Mouse (Mus musculus): ENCODE results near the gene Pfdn5. TPM values are rescaled to one million over a fixed set of nuclear protein-coding genes. Genes with fewer than 3 reads are reported as not detected.

Gene Pfdn5
- polyA plus RNA-seq, 1 experiment from 2014 or later, result 368 TPM

GRCm38 (mm10) chr15:102364678-102365077 is 38.8 kb downstream of the Pfdn5 start:
- DNase-seq (ENCODE audit: low spot score), result no peak
- Histone ChIP-seq H3K36me3 (no peaks in the 10 kb centered on the region), H3K4me3 (no peak overlapping the region), H3K27me3 (ENCODE audit: insufficient read depth, poor library complexity, severe bottlenecking) (peaks cover 79% of the 10 kb centered on the region), H3K4me1 (replicated peaks) (peaks cover 34% of the 10 kb centered on the region), H3K27ac (no peak overlapping the region), H3K9me3 (no peaks in the 10 kb centered on the region)
- 100% methylated on average over 1 of the region's 1 CpGs for WGBS

GRCm38 (mm10) chr15:102366238-102366637 is 40.3 kb downstream of the Pfdn5 start:
- peaks cover 48% of the 10 kb centered on the region for H3K4me1 ChIP-seq (replicated peaks)
- H3K9me3 ChIP-seq, result no peaks in the 10 kb centered on the region
- DNase-seq (ENCODE audit: low spot score), result no peak
- H3K4me3 ChIP-seq, result peak overlapping the region; percentile 45
- 5% methylated on average over 7 of the region's 7 CpGs for WGBS
- H3K27ac ChIP-seq, result peak overlapping the region; percentile 79
- H3K27me3 ChIP-seq (ENCODE audit: insufficient read depth, poor library complexity, severe bottlenecking), result peaks cover 87% of the 10 kb centered on the region
- H3K36me3 ChIP-seq, result no peaks in the 10 kb centered on the region

DNA sequence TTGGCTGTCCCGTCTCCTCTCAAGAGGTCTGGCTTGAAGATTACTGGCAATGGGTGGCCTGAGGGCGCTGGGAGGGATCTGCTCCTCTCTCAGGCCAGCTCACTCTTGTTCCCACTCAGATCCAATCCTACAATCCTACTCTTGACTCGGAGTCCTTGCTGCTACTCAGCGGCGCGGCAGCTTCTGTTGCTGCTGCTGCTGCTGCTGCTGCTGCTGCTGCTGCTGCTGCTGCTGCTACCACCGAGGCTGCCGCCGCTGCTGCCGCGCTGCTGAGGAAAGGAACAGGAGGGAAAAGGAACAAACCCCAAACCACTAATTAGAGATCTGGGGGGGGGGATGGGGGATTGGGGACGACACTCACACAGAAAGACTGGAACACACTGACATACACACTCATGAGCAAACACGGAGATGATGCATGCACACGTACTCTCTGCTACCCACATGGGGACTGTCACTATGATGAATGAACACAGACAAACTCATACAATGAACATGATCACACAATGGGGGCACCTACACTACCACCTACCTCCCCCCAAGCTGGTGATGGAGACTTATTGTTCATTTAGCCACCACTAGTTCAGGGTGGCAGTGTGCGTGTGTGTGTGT is 40.9 kb downstream of the Pfdn5 start, which contains the start of gene Sp7:
TSS of gene Sp7 (minus strand) at position 450 of the 612 bp plus-strand sequence.
- Histone ChIP-seq H3K27me3 (ENCODE audit: insufficient read depth, poor library complexity, severe bottlenecking) (peaks cover 89% of the 10 kb centered on the region), H3K4me1 (replicated peaks) (peaks cover 52% of the 10 kb centered on the region), H3K27ac (peak within 1 kb of the TSS; percentile 79), H3K9me3 (no peaks in the 10 kb centered on the region), H3K36me3 (no peaks in the 10 kb centered on the region), H3K4me3 (peak within 1 kb of the TSS; percentile 45)
- DNase-seq (ENCODE audit: low spot score), result peak; percentile 48
- 6% methylated on average over 15 of the region's 15 CpGs for WGBS

- 8% methylated on average over 13 of the region's 13 CpGs for WGBS
- H3K27me3 ChIP-seq (ENCODE audit: insufficient read depth, poor library complexity, severe bottlenecking), result peaks cover 69% of the 10 kb centered on the region
- H3K4me3 ChIP-seq, result 0 out of 2 replicates have a peak overlapping the region, but pooled peaks have one; percentile 21
- no peak overlapping the region for H3K27ac ChIP-seq
- H3K4me1 ChIP-seq (replicated peaks), result peaks cover 43% of the 10 kb centered on the region
- H3K9me3 ChIP-seq, result no peaks in the 10 kb centered on the region
- H3K36me3 ChIP-seq, result no peaks in the 10 kb centered on the region
- DNase-seq (ENCODE audit: low spot score), result no peak
Observed at GRCm38 (mm10) chr15:102369972-102370371, 44.1 kb downstream of the Pfdn5 start.

- Histone ChIP-seq H3K27me3 (ENCODE audit: insufficient read depth, poor library complexity, severe bottlenecking) (peaks cover 69% of the 10 kb centered on the region), H3K4me1 (replicated peaks) (peaks cover 39% of the 10 kb centered on the region), H3K9me3 (no peaks in the 10 kb centered on the region), H3K4me3 (peak overlapping the region; percentile 21), H3K27ac (peak overlapping the region; percentile 71), H3K36me3 (no peaks in the 10 kb centered on the region)
- DNase-seq (ENCODE audit: low spot score), result peak; percentile 41
- WGBS, result 5% methylated on average over 10 of the region's 10 CpGs
Observed at GRCm38 (mm10) chr15:102370727-102371126, 44.8 kb downstream of the Pfdn5 start.

DNA sequence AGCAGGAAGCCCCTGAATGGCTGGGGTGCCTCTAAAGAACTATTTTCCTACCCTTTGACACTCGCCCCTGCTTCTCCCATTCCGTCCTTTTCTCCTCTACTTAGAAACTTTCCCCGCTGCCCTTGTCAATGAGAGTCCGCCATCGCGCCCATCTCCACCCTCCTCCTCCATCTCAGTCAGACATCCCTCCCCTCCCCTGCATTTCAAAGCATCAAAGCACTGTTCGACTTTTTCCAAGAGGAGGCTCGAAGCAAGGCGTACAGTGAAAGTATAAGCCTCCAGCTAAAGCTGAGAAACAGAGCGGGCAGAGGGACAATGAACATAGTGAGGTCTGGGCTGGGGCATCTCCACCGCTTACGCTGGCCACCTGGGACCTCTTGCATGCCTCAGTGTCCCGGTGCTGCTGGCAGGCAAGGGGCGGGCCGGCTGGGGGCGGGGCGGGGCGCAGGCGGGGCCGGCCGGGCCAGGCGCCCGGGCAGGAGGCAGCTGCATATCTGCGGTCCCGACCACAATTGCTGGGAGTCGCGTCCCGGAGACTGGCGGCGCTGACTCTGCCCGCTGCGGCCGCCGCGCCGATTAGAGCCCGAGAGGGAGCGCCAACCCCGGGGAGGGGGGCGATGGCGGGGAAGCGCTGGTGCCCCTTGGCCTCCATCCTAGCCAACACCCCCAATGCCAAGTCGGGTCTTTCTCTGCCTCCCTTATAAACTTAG is 50.7 kb downstream of the Pfdn5 start:
- Histone ChIP-seq H3K27me3 (ENCODE audit: insufficient read depth, poor library complexity, severe bottlenecking) (peaks cover 28% of the 10 kb centered on the region), H3K36me3 (no peaks in the 10 kb centered on the region), H3K9me3 (no peaks in the 10 kb centered on the region), H3K4me3 (peak overlapping the region; percentile 80), H3K27ac (peak overlapping the region; percentile 89), H3K4me1 (replicated peaks) (peaks cover 30% of the 10 kb centered on the region)
- peak; percentile 75 for DNase-seq (ENCODE audit: low spot score)
- WGBS, result under 1% methylated on average over 43 of the region's 43 CpGs

GRCm38 (mm10) chr15:102377163-102377543 is 51.2 kb downstream of the Pfdn5 start:
- Histone ChIP-seq H3K4me1 (replicated peaks) (peaks cover 30% of the 10 kb centered on the region), H3K27me3 (ENCODE audit: insufficient read depth, poor library complexity, severe bottlenecking) (peaks cover 22% of the 10 kb centered on the region), H3K4me3 (peak overlapping the region; percentile 80), H3K36me3 (no peaks in the 10 kb centered on the region), H3K9me3 (no peaks in the 10 kb centered on the region), H3K27ac (peak overlapping the region; percentile 89)
- peak; percentile 88 for DNase-seq (ENCODE audit: low spot score)
- WGBS, result 0% methylated on average over 7 of the region's 7 CpGs

DNA sequence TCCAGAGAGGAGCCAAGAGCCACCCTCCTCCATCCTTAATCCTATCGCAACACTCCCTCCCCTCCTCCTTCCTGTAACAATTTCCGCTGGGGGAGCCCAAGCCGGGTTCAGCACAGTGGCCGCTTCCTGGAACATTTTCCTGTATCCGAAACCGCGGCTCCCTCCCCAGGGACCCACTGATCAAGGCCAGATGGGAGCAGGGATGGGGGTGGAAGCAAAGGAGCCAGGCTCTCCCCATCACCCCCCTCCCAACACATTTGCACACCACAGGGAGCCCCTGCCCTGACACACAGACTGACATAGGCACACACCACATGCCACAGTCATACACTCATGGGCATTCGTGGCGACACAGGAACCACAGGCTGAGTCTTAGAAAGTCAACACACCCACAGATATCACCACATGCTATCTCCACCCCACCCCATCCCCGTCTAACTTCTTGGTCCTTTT is 51.9 kb downstream of the Pfdn5 start:
- peak overlapping the region; percentile 80 for H3K4me3 ChIP-seq
- H3K9me3 ChIP-seq, result no peaks in the 10 kb centered on the region
- peaks cover 22% of the 10 kb centered on the region for H3K27me3 ChIP-seq (ENCODE audit: insufficient read depth, poor library complexity, severe bottlenecking)
- peak overlapping the region; percentile 54; the same call in 1 of the 2 replicates for H3K27ac ChIP-seq
- 5% methylated on average over 10 of the region's 10 CpGs for WGBS
- H3K4me1 ChIP-seq (replicated peaks), result peaks cover 30% of the 10 kb centered on the region
- DNase-seq (ENCODE audit: low spot score), result peak; percentile 62
- H3K36me3 ChIP-seq, result no peaks in the 10 kb centered on the region

Other genes with a start within 250 kb of the Pfdn5 start
- gene Tns2, start 225.7 kb upstream of the Pfdn5 start, polyA plus RNA-seq (2016; fragmentation: Nextera tagmentation; extraction: Ambion mirVana), result 11.8 and 13.8 TPM in 2 replicates
- 14.6 and 17.6 TPM in 2 replicates for gene Spryd3, start 189.9 kb upstream of the Pfdn5 start, polyA plus RNA-seq (2016; fragmentation: Nextera tagmentation; extraction: Ambion mirVana)
- gene Igfbp6, start 181.8 kb upstream of the Pfdn5 start, polyA plus RNA-seq (2016; fragmentation: Nextera tagmentation; extraction: Ambion mirVana), result 0.20 TPM in 1 of 2 replicates, not detected in the other
- 0.35 and 0.38 TPM in 2 replicates for gene Soat2, start 175.6 kb upstream of the Pfdn5 start, polyA plus RNA-seq (2016; fragmentation: Nextera tagmentation; extraction: Ambion mirVana)
- 61.8 and 67.1 TPM in 2 replicates for gene Zfp740, start 122.9 kb upstream of the Pfdn5 start, polyA plus RNA-seq (2016; fragmentation: Nextera tagmentation; extraction: Ambion mirVana)
- 34.0 and 35.5 TPM in 2 replicates for gene Csad, start 121.4 kb upstream of the Pfdn5 start, polyA plus RNA-seq (2016; fragmentation: Nextera tagmentation; extraction: Ambion mirVana)
- 0.31 and 0.90 TPM in 2 replicates for gene Itgb7, start 94.2 kb upstream of the Pfdn5 start, polyA plus RNA-seq (2016; fragmentation: Nextera tagmentation; extraction: Ambion mirVana)
- gene Rarg, start 68.6 kb upstream of the Pfdn5 start, polyA plus RNA-seq (2016; fragmentation: Nextera tagmentation; extraction: Ambion mirVana), result 22.1 and 24.5 TPM in 2 replicates
- gene Gm9918, start 55.6 kb upstream of the Pfdn5 start, polyA plus RNA-seq (2016; fragmentation: Nextera tagmentation; extraction: Ambion mirVana), result 0.26 and 0.35 TPM in 2 replicates
- 61.5 and 66.1 TPM in 2 replicates for gene Mfsd5, start 46.7 kb upstream of the Pfdn5 start, polyA plus RNA-seq (2016; fragmentation: Nextera tagmentation; extraction: Ambion mirVana)
- 42.6 and 52.2 TPM in 2 replicates for gene Espl1, start 29.9 kb upstream of the Pfdn5 start, polyA plus RNA-seq (2016; fragmentation: Nextera tagmentation; extraction: Ambion mirVana)
- 119 and 120 TPM in 2 replicates for gene Myg1, start 5.6 kb downstream of the Pfdn5 start, polyA plus RNA-seq (2016; fragmentation: Nextera tagmentation; extraction: Ambion mirVana)
- gene Aaas, start 24.7 kb downstream of the Pfdn5 start, polyA plus RNA-seq (2016; fragmentation: Nextera tagmentation; extraction: Ambion mirVana), result 102 and 122 TPM in 2 replicates
- gene Sp7, start 41.1 kb downstream of the Pfdn5 start, polyA plus RNA-seq (2016; fragmentation: Nextera tagmentation; extraction: Ambion mirVana), result 1.0 and 1.2 TPM in 2 replicates
- 6.1 and 9.3 TPM in 2 replicates for gene Sp1, start 80.0 kb downstream of the Pfdn5 start, polyA plus RNA-seq (2016; fragmentation: Nextera tagmentation; extraction: Ambion mirVana)
- 0.17 and 0.18 TPM in 2 replicates for gene Amhr2, start 119.3 kb downstream of the Pfdn5 start, polyA plus RNA-seq (2016; fragmentation: Nextera tagmentation; extraction: Ambion mirVana)
- 84.3 and 98.2 TPM in 2 replicates for gene Prr13, start 132.9 kb downstream of the Pfdn5 start, polyA plus RNA-seq (2016; fragmentation: Nextera tagmentation; extraction: Ambion mirVana)
- 166 and 207 TPM in 2 replicates for gene Pcbp2, start 144.4 kb downstream of the Pfdn5 start, polyA plus RNA-seq (2016; fragmentation: Nextera tagmentation; extraction: Ambion mirVana)
- 3.9 and 11.3 TPM in 2 replicates for gene Gm10337, start 177.6 kb downstream of the Pfdn5 start, polyA plus RNA-seq (2016; fragmentation: Nextera tagmentation; extraction: Ambion mirVana)
- 27.1 and 35.2 TPM in 2 replicates for gene Map3k12, start 190.9 kb downstream of the Pfdn5 start, polyA plus RNA-seq (2016; fragmentation: Nextera tagmentation; extraction: Ambion mirVana)
- 132 and 135 TPM in 2 replicates for gene Tarbp2, start 192.1 kb downstream of the Pfdn5 start, polyA plus RNA-seq (2016; fragmentation: Nextera tagmentation; extraction: Ambion mirVana)
- 1.5 and 2.4 TPM in 2 replicates for gene Npff, start 198.8 kb downstream of the Pfdn5 start, polyA plus RNA-seq (2016; fragmentation: Nextera tagmentation; extraction: Ambion mirVana)

Measured in hindbrain, embryonic 10.5 days (tissue).